Mouse (Mus musculus): ENCODE measurements around the gene Ms4a18. TPM values are rescaled to one million over a fixed set of nuclear protein-coding genes. Genes with fewer than 3 reads are reported as not detected.

Ms4a18 gene
- polyA plus RNA-seq, 1 experiment = 79.4 TPM

DNA sequence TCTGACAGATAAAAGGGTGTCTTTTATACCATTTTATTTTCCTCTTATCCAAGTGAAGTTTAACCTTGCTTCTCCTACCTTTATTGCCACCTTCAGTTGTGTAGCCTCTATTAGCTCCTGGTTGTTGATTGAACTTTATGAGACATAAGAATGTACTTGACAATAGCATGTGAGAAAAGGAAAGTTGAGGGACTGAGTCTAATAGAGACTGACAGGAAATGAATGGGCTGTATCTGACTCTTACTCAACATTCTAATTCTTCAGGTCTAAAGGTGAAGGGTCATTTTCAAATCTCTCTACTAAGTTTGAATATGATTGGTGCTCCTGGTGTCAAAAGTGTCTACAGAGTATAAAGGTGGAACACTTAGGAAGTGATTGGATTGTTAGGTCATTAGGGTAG, 4.6 kb upstream of the Ms4a18 start:
- no peaks in the 10 kb centered on the region for H3K27me3 ChIP-seq (ENCODE audit: control insufficient read depth, insufficient read depth, low read length)
- no peak overlapping the region for H3K27ac ChIP-seq (ENCODE audit: insufficient read depth, low read depth, low read length)
- TF ChIP-seq CTCF (IDR thresholded peaks at IDR 0.05; ENCODE audit: extremely low read depth, insufficient read length, insufficient replicate concordance, low read depth, low read length) = no peak
- no peak for TF ChIP-seq POLR2A (IDR thresholded peaks at IDR 0.05; ENCODE audit: low read depth, low read length)
- no peak overlapping the region for H3K4me3 ChIP-seq (ENCODE audit: low read depth, low read length)
- peaks cover 21% of the 10 kb centered on the region; the same call in 1 of the 2 replicates for H3K4me1 ChIP-seq (ENCODE audit: control insufficient read depth, insufficient read depth, insufficient read length, low read length)
- no peaks in the 10 kb centered on the region for H3K36me3 ChIP-seq (ENCODE audit: control insufficient read depth, insufficient read depth, low read length)

DNA sequence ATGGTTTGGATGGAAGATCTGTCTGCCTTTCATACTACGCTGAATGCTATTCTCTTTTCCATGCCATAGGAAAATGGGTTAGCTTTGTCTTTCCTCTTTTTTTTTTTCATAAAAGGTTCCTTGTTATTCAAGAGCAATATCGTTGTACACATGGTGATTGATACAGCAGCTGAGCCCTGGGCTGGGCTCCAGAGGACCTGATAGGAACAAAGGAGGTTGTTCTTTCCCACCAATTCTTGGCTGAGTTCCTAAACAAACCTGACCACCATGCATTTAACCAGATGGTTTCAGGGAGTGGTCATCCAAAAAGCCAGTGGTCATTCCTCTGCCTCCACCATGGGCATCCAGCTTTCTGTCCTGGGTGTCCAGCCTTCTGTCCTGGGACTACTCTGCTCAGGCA, 580 bp downstream of the Ms4a18 start:
- 21% methylated on average over 2 of the region's 2 CpGs for WGBS

DNA sequence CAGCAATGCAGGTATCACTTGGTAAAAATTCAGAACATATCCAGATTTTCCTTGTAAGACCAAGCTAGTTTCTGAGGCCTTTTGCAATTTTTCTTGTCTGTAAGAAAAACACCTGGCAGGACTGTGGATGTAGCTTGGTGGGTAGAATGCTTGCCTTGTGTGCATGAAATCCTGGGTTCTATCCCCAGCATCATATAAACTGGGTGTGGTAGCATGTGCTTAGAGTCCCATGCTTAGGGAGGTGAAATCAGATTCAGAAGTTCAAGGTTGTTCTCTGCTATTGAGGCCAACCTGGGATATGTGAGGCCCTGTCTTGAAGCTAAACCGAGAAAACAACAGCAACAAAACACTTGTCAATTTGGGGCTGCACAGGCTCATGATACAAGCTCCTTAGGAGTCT, 1.8 kb downstream of the Ms4a18 start:
- Histone ChIP-seq H3K27ac (ENCODE audit: insufficient read depth, low read depth, low read length) (peak overlapping the region; percentile 99), H3K36me3 (ENCODE audit: control insufficient read depth, insufficient read depth, low read length) (peaks cover 8% of the 10 kb centered on the region), H3K4me1 (ENCODE audit: control insufficient read depth, insufficient read depth, insufficient read length, low read length) (peaks cover 26% of the 10 kb centered on the region; the same call in 1 of the 2 replicates), H3K4me3 (ENCODE audit: low read depth, low read length) (no peak overlapping the region), H3K27me3 (ENCODE audit: control insufficient read depth, insufficient read depth, low read length) (no peaks in the 10 kb centered on the region)
- TF ChIP-seq POLR2A (IDR thresholded peaks at IDR 0.05; ENCODE audit: low read depth, low read length) = no peak
- no peak for TF ChIP-seq CTCF (IDR thresholded peaks at IDR 0.05; ENCODE audit: extremely low read depth, insufficient read length, insufficient replicate concordance, low read depth, low read length)
- WGBS = 36% methylated on average over 1 of the region's 1 CpGs

More for the DNA sequence above, 580 bp downstream of the Ms4a18 start:
- Histone ChIP-seq H3K27me3 (ENCODE audit: control insufficient read depth, insufficient read depth, low read length) (no peaks in the 10 kb centered on the region), H3K4me1 (ENCODE audit: control insufficient read depth, insufficient read depth, insufficient read length, low read length) (peaks cover 31% of the 10 kb centered on the region; the same call in 1 of the 2 replicates), H3K27ac (ENCODE audit: insufficient read depth, low read depth, low read length) (peak overlapping the region; percentile 99), H3K4me3 (ENCODE audit: low read depth, low read length) (peak overlapping the region; percentile 57), H3K36me3 (ENCODE audit: control insufficient read depth, insufficient read depth, low read length) (peaks cover 3% of the 10 kb centered on the region)
- no peak for TF ChIP-seq CTCF (IDR thresholded peaks at IDR 0.05; ENCODE audit: extremely low read depth, insufficient read length, insufficient replicate concordance, low read depth, low read length)
- no peak for TF ChIP-seq POLR2A (IDR thresholded peaks at IDR 0.05; ENCODE audit: low read depth, low read length)

DNA sequence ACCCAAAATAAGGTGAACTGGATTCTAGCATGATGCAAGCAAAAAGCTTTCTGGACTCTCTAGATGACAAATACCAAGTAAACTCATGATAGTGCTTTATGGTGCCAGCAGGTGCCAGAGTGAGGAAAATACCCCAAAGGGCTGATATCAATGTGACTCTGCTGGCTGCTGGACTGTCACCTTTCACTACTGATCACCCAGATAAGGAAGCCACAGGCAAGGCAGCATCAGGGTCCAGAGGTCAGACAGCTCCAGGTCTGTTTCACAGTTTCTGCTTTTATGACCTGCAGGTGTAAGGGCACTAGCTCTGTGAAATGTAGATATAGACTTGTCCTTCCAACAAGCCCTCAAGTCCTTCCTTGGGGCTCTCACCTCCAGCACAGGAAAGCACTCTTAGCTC, 2.4 kb downstream of the Ms4a18 start:
- Histone ChIP-seq H3K27ac (ENCODE audit: insufficient read depth, low read depth, low read length) (peak overlapping the region; percentile 99), H3K4me3 (ENCODE audit: low read depth, low read length) (no peak overlapping the region), H3K27me3 (ENCODE audit: control insufficient read depth, insufficient read depth, low read length) (no peaks in the 10 kb centered on the region), H3K4me1 (ENCODE audit: control insufficient read depth, insufficient read depth, insufficient read length, low read length) (peaks cover 26% of the 10 kb centered on the region; the same call in 1 of the 2 replicates), H3K36me3 (ENCODE audit: control insufficient read depth, insufficient read depth, low read length) (peaks cover 8% of the 10 kb centered on the region)
- TF ChIP-seq POLR2A (IDR thresholded peaks at IDR 0.05; ENCODE audit: low read depth, low read length) (no peak), CTCF (IDR thresholded peaks at IDR 0.05; ENCODE audit: extremely low read depth, insufficient read length, insufficient replicate concordance, low read depth, low read length) (no peak)

DNA sequence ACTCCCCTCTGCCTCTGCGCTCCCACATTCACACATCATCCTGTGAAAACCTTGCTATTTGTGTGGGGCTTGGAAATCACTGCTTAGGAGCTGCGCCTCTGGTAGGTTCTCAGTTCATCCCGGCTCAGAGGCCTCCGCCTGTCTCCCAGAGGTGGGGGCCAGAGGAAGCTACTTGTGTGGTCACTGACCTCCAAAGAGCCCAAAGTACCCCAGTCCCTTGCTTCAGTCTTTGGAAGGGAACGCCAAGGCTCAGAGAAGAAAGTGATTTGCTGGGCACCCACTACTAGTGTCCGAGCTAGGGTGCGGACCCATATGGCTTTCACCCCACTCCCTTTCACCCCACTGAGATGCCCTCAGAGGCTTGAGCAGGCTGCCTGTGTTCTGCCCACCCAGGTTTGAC, 24.7 kb downstream of the Ms4a18 start, which contains the start of gene Ms4a15:
Gene Ms4a15, minus strand, starts transcription at position 101 of the 400 bp plus-strand sequence.
- peaks cover 6% of the 10 kb centered on the region for H3K36me3 ChIP-seq (ENCODE audit: control insufficient read depth, insufficient read depth, low read length)
- H3K4me3 ChIP-seq (ENCODE audit: low read depth, low read length) = no peak within 1 kb of the TSS
- WGBS = 95% methylated on average over 7 of the region's 7 CpGs
- no peak within 1 kb of the TSS for H3K27ac ChIP-seq (ENCODE audit: insufficient read depth, low read depth, low read length)
- TF ChIP-seq CTCF (IDR thresholded peaks at IDR 0.05; ENCODE audit: extremely low read depth, insufficient read length, insufficient replicate concordance, low read depth, low read length) (no peak), POLR2A (IDR thresholded peaks at IDR 0.05; ENCODE audit: low read depth, low read length) (no peak)
- peaks cover 7% of the 10 kb centered on the region; the same call in 1 of the 2 replicates for H3K4me1 ChIP-seq (ENCODE audit: control insufficient read depth, insufficient read depth, insufficient read length, low read length)
- H3K27me3 ChIP-seq (ENCODE audit: control insufficient read depth, insufficient read depth, low read length) = no peaks in the 10 kb centered on the region

DNA sequence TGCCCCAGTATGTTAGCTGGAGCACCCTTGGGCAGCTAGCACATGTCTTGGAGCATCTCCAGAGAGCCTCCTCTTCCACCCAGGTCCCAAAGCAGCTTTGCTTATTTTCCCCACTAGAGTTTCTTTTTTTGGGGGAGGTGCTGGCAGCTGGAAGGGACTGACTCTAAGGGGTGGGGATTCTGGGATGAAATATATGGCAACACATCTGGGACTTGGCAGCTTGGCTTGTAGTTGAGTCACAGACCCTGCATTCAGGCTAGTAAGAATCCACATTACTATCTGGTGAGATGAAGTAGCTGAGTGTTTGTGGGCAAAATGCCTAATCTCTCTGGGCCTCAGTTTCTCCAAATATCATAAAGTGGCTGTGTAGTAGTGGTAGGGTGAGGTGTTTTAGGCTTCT, 25.9 kb downstream of the Ms4a18 start:
- Histone ChIP-seq H3K27ac (ENCODE audit: insufficient read depth, low read depth, low read length) (no peak overlapping the region), H3K36me3 (ENCODE audit: control insufficient read depth, insufficient read depth, low read length) (peaks cover 4% of the 10 kb centered on the region), H3K4me1 (ENCODE audit: control insufficient read depth, insufficient read depth, insufficient read length, low read length) (peaks cover 9% of the 10 kb centered on the region; the same call in 1 of the 2 replicates), H3K27me3 (ENCODE audit: control insufficient read depth, insufficient read depth, low read length) (no peaks in the 10 kb centered on the region), H3K4me3 (ENCODE audit: low read depth, low read length) (no peak overlapping the region)
- no peak for TF ChIP-seq POLR2A (IDR thresholded peaks at IDR 0.05; ENCODE audit: low read depth, low read length)
- no peak for TF ChIP-seq CTCF (IDR thresholded peaks at IDR 0.05; ENCODE audit: extremely low read depth, insufficient read length, insufficient replicate concordance, low read depth, low read length)

DNA sequence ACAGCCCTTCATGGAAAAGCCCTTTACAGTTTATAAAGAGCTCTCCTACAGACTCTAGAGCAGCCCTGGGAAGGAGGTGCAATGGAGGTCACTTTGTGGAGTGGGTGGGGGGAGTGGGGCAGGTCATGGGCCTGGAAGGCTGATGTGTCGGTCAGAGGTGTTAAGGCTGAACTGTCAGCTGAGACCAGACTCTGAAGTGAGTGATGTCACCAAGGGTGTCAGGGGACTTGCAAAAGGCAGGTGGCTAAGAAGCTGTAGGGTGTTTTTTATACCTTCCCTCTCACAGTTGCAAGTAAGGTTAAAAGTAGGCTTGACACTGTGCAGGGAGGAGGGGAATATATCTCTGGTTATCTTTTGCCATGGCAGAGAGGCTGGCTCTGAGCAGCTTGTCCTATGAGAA, 27.1 kb downstream of the Ms4a18 start:
- Histone ChIP-seq H3K36me3 (ENCODE audit: control insufficient read depth, insufficient read depth, low read length) (0 out of 2 replicates have a peak, but pooled peaks cover under 1% of the 10 kb centered on the region), H3K4me3 (ENCODE audit: low read depth, low read length) (no peak overlapping the region), H3K27ac (ENCODE audit: insufficient read depth, low read depth, low read length) (no peak overlapping the region), H3K4me1 (ENCODE audit: control insufficient read depth, insufficient read depth, insufficient read length, low read length) (peaks cover 9% of the 10 kb centered on the region; the same call in 1 of the 2 replicates), H3K27me3 (ENCODE audit: control insufficient read depth, insufficient read depth, low read length) (no peaks in the 10 kb centered on the region)
- no peak for TF ChIP-seq POLR2A (IDR thresholded peaks at IDR 0.05; ENCODE audit: low read depth, low read length)
- no peak for TF ChIP-seq CTCF (IDR thresholded peaks at IDR 0.05; ENCODE audit: extremely low read depth, insufficient read length, insufficient replicate concordance, low read depth, low read length)
- 54% methylated on average over 1 of the region's 1 CpGs for WGBS

All from small intestine, adult 2 months (tissue).